ENCODE assay signal across 35 mouse cellular contexts in the genomic region with DNA sequence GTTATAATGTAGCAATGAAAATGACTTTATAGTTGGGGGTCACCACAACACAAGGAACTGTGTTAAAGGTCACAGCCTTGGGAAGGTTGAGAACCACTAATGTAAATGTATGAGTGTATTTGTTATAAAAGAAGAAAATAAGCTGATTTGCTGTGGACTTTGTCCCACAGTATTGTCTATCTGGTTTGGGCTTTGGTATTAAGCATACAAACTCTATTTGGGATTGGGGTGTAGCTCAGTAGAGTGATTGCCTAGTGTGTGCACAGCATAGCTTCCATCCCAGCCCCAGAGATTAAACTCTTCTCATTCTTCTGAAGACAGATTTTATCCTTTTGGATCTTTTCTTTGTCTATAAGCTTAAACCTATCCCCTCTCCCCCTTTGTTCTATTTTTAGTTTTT.
"Had no signal": no experiment of that assay in that cellular context is flagged by ENCODE, and none has a peak within 500 bp of the region (broad histone marks: within the 10 kb centered on the region; RNA-seq: fewer than 3 reads in every experiment).

No protein-coding gene starts in this region.

- H3K9me3 ChIP-seq: heart, embryonic 10.5 days; heart, embryonic 12.5 days; heart, embryonic 13.5 days; heart, embryonic 15.5 days; hindbrain, embryonic 10.5 days; hindbrain, embryonic 12.5 days; hindbrain, embryonic 13.5 days; hindbrain, embryonic 15.5 days; intestine, embryonic 15.5 days; kidney, embryonic 15.5 days had no signal

- H3K36me3 ChIP-seq: heart, embryonic 10.5 days; heart, embryonic 12.5 days; heart, embryonic 13.5 days; heart, embryonic 15.5 days; hindbrain, embryonic 10.5 days; hindbrain, embryonic 12.5 days; hindbrain, embryonic 13.5 days; hindbrain, embryonic 15.5 days; intestine, embryonic 15.5 days; kidney, embryonic 15.5 days had no signal

- H3K4me3 ChIP-seq: heart, embryonic 10.5 days; heart, embryonic 12.5 days; heart, embryonic 13.5 days; heart, embryonic 15.5 days; hindbrain, embryonic 10.5 days; hindbrain, embryonic 12.5 days; hindbrain, embryonic 13.5 days; hindbrain, embryonic 15.5 days; intestine, embryonic 15.5 days; kidney, embryonic 15.5 days; layer of hippocampus, adult 2 months had no signal

- DNase-seq: heart, postnatal 10 days; heart, postnatal 14 days; heart, postnatal 36 days; heart, postnatal 4 days; kidney, adult 11 months; kidney, adult 18-20 months; kidney, adult 2 months; kidney, adult 8-10 months; kidney, adult 9 months; kidney, postnatal 10 days; kidney, postnatal 14 days; kidney, postnatal 25 days; kidney, postnatal 36 days; kidney, postnatal 4 days; layer of hippocampus, adult 9-11 months; layer of hippocampus, postnatal 36 days had no signal

- ATAC-seq: hindbrain, embryonic 16.5 days; hindbrain, postnatal 0 days; inflammation-experienced regulatory T-cells, adult 6 months; intestine, embryonic 15.5 days; intestine, embryonic 16.5 days; intestine, postnatal 0 days had no signal

- H3K27ac ChIP-seq: heart, embryonic 10.5 days; heart, embryonic 13.5 days; heart, embryonic 15.5 days; hindbrain, embryonic 10.5 days; hindbrain, embryonic 12.5 days; hindbrain, embryonic 13.5 days; hindbrain, embryonic 14.5 days; hindbrain, embryonic 15.5 days; hindbrain, postnatal 0 days; intestine, embryonic 15.5 days; kidney, embryonic 15.5 days; kidney, postnatal 0 days; layer of hippocampus, adult 2 months had no signal

- H3K4me2 ChIP-seq: heart, embryonic 11.5 days; heart, embryonic 12.5 days; heart, embryonic 13.5 days; heart, embryonic 15.5 days; hindbrain, embryonic 12.5 days; hindbrain, embryonic 13.5 days; hindbrain, embryonic 14.5 days; hindbrain, embryonic 15.5 days; intestine, embryonic 15.5 days; kidney, embryonic 15.5 days had no signal

- H3K27me3 ChIP-seq: heart, embryonic 12.5 days; heart, embryonic 13.5 days; heart, embryonic 15.5 days; hindbrain, embryonic 12.5 days; hindbrain, embryonic 13.5 days; hindbrain, embryonic 15.5 days; intestine, embryonic 15.5 days; kidney, embryonic 15.5 days had no signal

- H3K4me1 ChIP-seq: hindbrain, embryonic 12.5 days; kidney, embryonic 15.5 days had no signal

- H3K9ac ChIP-seq: heart, embryonic 12.5 days; heart, embryonic 13.5 days; heart, embryonic 15.5 days; hindbrain, embryonic 12.5 days; hindbrain, embryonic 13.5 days; hindbrain, embryonic 14.5 days; hindbrain, embryonic 15.5 days; intestine, embryonic 15.5 days; kidney, embryonic 15.5 days had no signal
